ENCODE assay signal across 9 mouse cellular contexts in the genomic region with DNA sequence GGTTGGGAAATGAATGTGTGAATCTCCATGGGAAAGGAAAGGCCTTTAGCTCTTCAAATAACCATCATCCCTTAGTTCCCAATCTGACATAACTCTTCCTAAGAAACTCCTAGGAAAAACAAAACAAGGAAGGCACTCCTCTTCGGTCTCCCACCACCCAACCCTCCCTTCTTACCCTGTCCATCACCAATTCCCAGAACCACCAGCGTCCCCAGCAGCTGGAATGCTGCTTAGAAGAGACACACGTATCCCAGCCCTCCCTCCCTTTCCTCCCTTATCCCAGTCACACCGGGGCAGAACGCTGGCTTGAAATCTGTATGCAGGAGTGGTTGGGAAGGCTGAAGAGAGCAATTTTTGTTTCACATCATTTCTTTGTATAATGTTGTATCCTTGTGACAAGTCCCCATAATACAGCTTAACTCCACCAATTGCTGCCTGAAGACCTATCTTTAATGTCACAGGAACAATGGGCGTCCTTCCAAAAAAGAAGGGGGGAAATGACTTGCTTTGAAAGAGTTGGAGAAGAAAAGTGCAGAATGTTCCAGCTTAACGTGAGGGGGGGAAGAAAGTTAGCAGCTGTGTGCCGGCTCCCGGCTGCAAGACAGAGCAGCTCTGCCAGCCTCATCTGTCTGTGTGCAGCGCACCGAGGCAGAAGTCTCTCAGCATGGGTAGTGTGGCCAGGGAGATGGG.
A peak's percentile ranks its signal among the peaks of the same experiment; 100 is the strongest.
DNase-seq lines count a peak whose midpoint lies in the region; ATAC-seq and TF ChIP-seq lines count a peak whose summit lies in the region.
"Had no signal": no experiment of that assay in that cellular context is flagged by ENCODE, and none has a peak within 500 bp of the region (broad histone marks: within the 10 kb centered on the region; RNA-seq: fewer than 3 reads in every experiment).

No protein-coding gene starts in this region.

- H3K27me3 ChIP-seq in forebrain, embryonic 13.5 days = no peaks in the 10 kb centered on the region
- H3K27me3 ChIP-seq in forebrain, embryonic 11.5 days (ENCODE audit: control insufficient read depth, insufficient read depth, low read length) = no peaks in the 10 kb centered on the region
- no peaks in the 10 kb centered on the region for H3K27me3 ChIP-seq in midbrain, postnatal 0 days (ENCODE audit: insufficient read depth, low read length)
- H3K27me3 ChIP-seq in midbrain, embryonic 16.5 days (ENCODE audit: control insufficient read depth, insufficient read depth, low read depth, low read length) = no peaks in the 10 kb centered on the region
- no peaks in the 10 kb centered on the region for H3K27me3 ChIP-seq in heart, embryonic 15.5 days
- no peaks in the 10 kb centered on the region for H3K27me3 ChIP-seq in stomach, embryonic 14.5 days (ENCODE audit: control insufficient read depth, insufficient read depth, low read length)
- H3K27me3 ChIP-seq in midbrain, embryonic 15.5 days (replicated peaks) = no peaks in the 10 kb centered on the region; the same call in 1 of the 2 replicates

- H3K4me3 ChIP-seq in forebrain, embryonic 13.5 days = no peak overlapping the region
- no peak overlapping the region for H3K4me3 ChIP-seq in forebrain, embryonic 11.5 days (ENCODE audit: low read depth, low read length)
- no peak overlapping the region for H3K4me3 ChIP-seq in midbrain, postnatal 0 days (ENCODE audit: low read depth, low read length)
- no peak overlapping the region for H3K4me3 ChIP-seq in midbrain, embryonic 16.5 days (ENCODE audit: low read depth, low read length)
- peak overlapping the region; percentile 15; the same call in 1 of the 2 replicates for H3K4me3 ChIP-seq in heart, embryonic 15.5 days
- no peak overlapping the region for H3K4me3 ChIP-seq in stomach, embryonic 14.5 days (ENCODE audit: low read depth, low read length)
- no peak overlapping the region for H3K4me3 ChIP-seq in midbrain, embryonic 15.5 days

- H3K27ac ChIP-seq in forebrain, embryonic 13.5 days = no peak overlapping the region
- H3K27ac ChIP-seq in forebrain, embryonic 11.5 days (ENCODE audit: low read depth, low read length) = no peak overlapping the region
- no peak overlapping the region for H3K27ac ChIP-seq in midbrain, postnatal 0 days (ENCODE audit: low read depth, low read length)
- H3K27ac ChIP-seq in midbrain, embryonic 16.5 days (ENCODE audit: low read length) = no peak overlapping the region
- H3K27ac ChIP-seq in heart, embryonic 15.5 days = peak overlapping the region; percentile 44
- no peak overlapping the region for H3K27ac ChIP-seq in stomach, embryonic 14.5 days (ENCODE audit: low read length)
- no peak overlapping the region for H3K27ac ChIP-seq in midbrain, embryonic 15.5 days

- DNase-seq in forebrain, embryonic 11.5 days (ENCODE audit: low spot score) = no peak
- DNase-seq in midbrain, postnatal 0 days (ENCODE audit: low spot score) = peak; percentile 46
- no peak for DNase-seq in thymus, postnatal 36 days
- DNase-seq: B cell, adult 2 months had no signal

- peak; percentile 78 for ATAC-seq in forebrain, embryonic 13.5 days
- no peak for ATAC-seq in forebrain, embryonic 11.5 days (replicated peaks; ENCODE audit: low FRiP score)
- no peak for ATAC-seq in midbrain, postnatal 0 days (ENCODE audit: low FRiP score)
- ATAC-seq in midbrain, embryonic 16.5 days = no peak
- ATAC-seq in heart, embryonic 15.5 days (replicated peaks; ENCODE audit: insufficient number of reproducible peaks, insufficient read depth, low FRiP score, low read depth) = no peak
- no peak for ATAC-seq in stomach, embryonic 14.5 days (ENCODE audit: insufficient number of reproducible peaks, insufficient read depth, low FRiP score, low read depth)
- ATAC-seq in midbrain, embryonic 15.5 days (replicated peaks) = no peak

- H3K9ac ChIP-seq in forebrain, embryonic 13.5 days = no peak overlapping the region
- H3K9ac ChIP-seq in forebrain, embryonic 11.5 days (ENCODE audit: low read length) = no peak overlapping the region
- H3K9ac ChIP-seq in midbrain, postnatal 0 days (replicated peaks; ENCODE audit: low read length, poor library complexity, severe bottlenecking) = no peak overlapping the region
- no peak overlapping the region for H3K9ac ChIP-seq in midbrain, embryonic 16.5 days (ENCODE audit: low read depth, low read length)
- no peak overlapping the region for H3K9ac ChIP-seq in heart, embryonic 15.5 days
- no peak overlapping the region for H3K9ac ChIP-seq in stomach, embryonic 14.5 days (replicated peaks; ENCODE audit: low read depth, low read length)
- no peak overlapping the region for H3K9ac ChIP-seq in midbrain, embryonic 15.5 days

- 31% methylated on average over 11 of the region's 11 CpGs for WGBS in forebrain, embryonic 13.5 days
- WGBS in forebrain, embryonic 11.5 days = 52% methylated on average over 11 of the region's 11 CpGs
- whole genome bisulfite sequencing in midbrain, postnatal 0 days = 20% methylated on average over 11 of the region's 11 CpGs
- WGBS in midbrain, embryonic 16.5 days = 29% methylated on average over 11 of the region's 11 CpGs
- 24% methylated on average over 11 of the region's 11 CpGs for WGBS in heart, embryonic 15.5 days
- WGBS in stomach, embryonic 14.5 days = 40% methylated on average over 11 of the region's 11 CpGs
- 21% methylated on average over 11 of the region's 11 CpGs for WGBS in midbrain, embryonic 15.5 days

- H3K9me3 ChIP-seq in forebrain, embryonic 13.5 days (replicated peaks) = no peaks in the 10 kb centered on the region
- H3K9me3 ChIP-seq in forebrain, embryonic 11.5 days (ENCODE audit: control insufficient read depth, low read length) = no peaks in the 10 kb centered on the region
- no peaks in the 10 kb centered on the region for H3K9me3 ChIP-seq in midbrain, postnatal 0 days (ENCODE audit: low read length)
- no peaks in the 10 kb centered on the region for H3K9me3 ChIP-seq in midbrain, embryonic 16.5 days (replicated peaks; ENCODE audit: control insufficient read depth, low read length, poor library complexity, severe bottlenecking)
- no peaks in the 10 kb centered on the region for H3K9me3 ChIP-seq in heart, embryonic 15.5 days (replicated peaks)
- H3K9me3 ChIP-seq in stomach, embryonic 14.5 days (ENCODE audit: control insufficient read depth, low read depth, low read length) = no peaks in the 10 kb centered on the region
- H3K9me3 ChIP-seq in midbrain, embryonic 15.5 days = no peaks in the 10 kb centered on the region

- TF ChIP-seq CTCF in midbrain, postnatal 0 days (IDR thresholded peaks at IDR 0.05) = no peak

- H3K4me2 ChIP-seq in forebrain, embryonic 13.5 days = 0 out of 2 replicates have a peak overlapping the region, but pooled peaks have one; percentile 5
- H3K4me2 ChIP-seq in forebrain, embryonic 11.5 days (ENCODE audit: low read depth, low read length, severe bottlenecking) = no peak overlapping the region
- no peak overlapping the region for H3K4me2 ChIP-seq in midbrain, postnatal 0 days (ENCODE audit: low read depth, low read length, poor library complexity, severe bottlenecking)
- no peak overlapping the region for H3K4me2 ChIP-seq in midbrain, embryonic 16.5 days (ENCODE audit: low read length)
- peak overlapping the region; percentile 55 for H3K4me2 ChIP-seq in heart, embryonic 15.5 days
- H3K4me2 ChIP-seq in stomach, embryonic 14.5 days (replicated peaks; ENCODE audit: low read depth, low read length) = peak overlapping the region; percentile 15; the same call in 1 of the 2 replicates
- H3K4me2 ChIP-seq in midbrain, embryonic 15.5 days = no peak overlapping the region

- peaks cover 10% of the 10 kb centered on the region; the same call in 1 of the 2 replicates for H3K4me1 ChIP-seq in forebrain, embryonic 13.5 days
- H3K4me1 ChIP-seq in forebrain, embryonic 11.5 days (replicated peaks; ENCODE audit: control insufficient read depth, insufficient read depth, low read length) = no peaks in the 10 kb centered on the region
- no peaks in the 10 kb centered on the region for H3K4me1 ChIP-seq in midbrain, postnatal 0 days (ENCODE audit: insufficient read depth, low read length)
- H3K4me1 ChIP-seq in midbrain, embryonic 16.5 days (ENCODE audit: control insufficient read depth, insufficient read depth, low read length) = no peaks in the 10 kb centered on the region
- H3K4me1 ChIP-seq in heart, embryonic 15.5 days (replicated peaks) = peaks cover 15% of the 10 kb centered on the region
- 0 out of 2 replicates have a peak, but pooled peaks cover 8% of the 10 kb centered on the region for H3K4me1 ChIP-seq in stomach, embryonic 14.5 days (ENCODE audit: control insufficient read depth, insufficient read depth, low read length)
- 0 out of 2 replicates have a peak, but pooled peaks cover 7% of the 10 kb centered on the region for H3K4me1 ChIP-seq in midbrain, embryonic 15.5 days

- H3K36me3 ChIP-seq in forebrain, embryonic 13.5 days (ENCODE audit: poor library complexity, severe bottlenecking) = no peaks in the 10 kb centered on the region
- H3K36me3 ChIP-seq in forebrain, embryonic 11.5 days (ENCODE audit: control insufficient read depth, insufficient read depth, low read length) = no peaks in the 10 kb centered on the region
- no peaks in the 10 kb centered on the region for H3K36me3 ChIP-seq in midbrain, postnatal 0 days (ENCODE audit: insufficient read depth, low read length)
- H3K36me3 ChIP-seq in midbrain, embryonic 16.5 days (ENCODE audit: control insufficient read depth, insufficient read depth, low read length) = no peaks in the 10 kb centered on the region
- H3K36me3 ChIP-seq in heart, embryonic 15.5 days = no peaks in the 10 kb centered on the region
- no peaks in the 10 kb centered on the region for H3K36me3 ChIP-seq in stomach, embryonic 14.5 days (ENCODE audit: control insufficient read depth, insufficient read depth, low read length)
- no peaks in the 10 kb centered on the region for H3K36me3 ChIP-seq in midbrain, embryonic 15.5 days (replicated peaks)

Comparison
In these comparisons a context has a peak if more than half of its experiments do, and no peak if none do; other contexts are left out.
1. H3K4me2 ChIP-seq: peak in forebrain, embryonic 13.5 days (single experiment), heart, embryonic 15.5 days (single experiment) and stomach, embryonic 14.5 days (single experiment); none in forebrain, embryonic 11.5 days (single experiment), midbrain, postnatal 0 days (single experiment), midbrain, embryonic 16.5 days (single experiment) and midbrain, embryonic 15.5 days (single experiment).